Mouse (Mus musculus) liver, embryonic 16.5 days (tissue): Measurements from ENCODE around the gene Cdkal1. TPM values are rescaled to one million over a fixed set of nuclear protein-coding genes. Genes with fewer than 3 reads are reported as not detected.

Source experiments
- ATAC-seq: fragments of 200-750 bp; cut with Nextera tagmentation; 2 replicates; pipeline ENCODE4 v1.8.0; 2017; ENCODE audit warnings: low read depth, mild to moderate bottlenecking, moderate number of reproducible peaks, moderate library complexity
- H3K27ac ChIP-seq: fragments of 300-500 bp; sonication (generic); 2 replicates; pipeline ENCODE4 v1.5.1; 2014; ENCODE audit warnings: mild to moderate bottlenecking, low read length
- H3K27me3 ChIP-seq: fragments of 300-500 bp; sonication (generic); 2 replicates; pipeline ENCODE4 v1.6.1; 2014; ENCODE audit warnings: low read depth, low read length, mixed read lengths; ENCODE audit not compliant: control insufficient read depth, insufficient read depth
- H3K36me3 ChIP-seq: fragments of 300-500 bp; sonication (generic); 2 replicates; pipeline ENCODE4 v1.6.1; 2014; ENCODE audit warnings: mild to moderate bottlenecking; ENCODE audit not compliant: control insufficient read depth, insufficient read depth
- H3K4me1 ChIP-seq: fragments of 300-500 bp; sonication (generic); 2 replicates; pipeline ENCODE4 v1.6.1; 2014; ENCODE audit warnings: low read depth, low read length, mixed read lengths; ENCODE audit not compliant: control insufficient read depth
- H3K4me2 ChIP-seq: fragments of 300-500 bp; sonication (generic); 2 replicates; pipeline ENCODE4 v1.6.1; 2014; ENCODE audit warnings: low read depth, low read length, mixed read lengths
- H3K4me3 ChIP-seq: fragments of 300-500 bp; sonication (generic); 2 replicates; pipeline ENCODE4 v1.5.1; 2014; ENCODE audit warnings: low read depth, mild to moderate bottlenecking, low read length
- H3K9ac ChIP-seq: fragments of 300-500 bp; sonication (generic); 2 replicates; pipeline ENCODE4 v1.6.1; 2014; ENCODE audit warnings: low read depth, low read length
- H3K9me3 ChIP-seq: fragments of 300-500 bp; sonication (generic); replicated peaks from 2 replicates; pipeline ENCODE4 v1.6.1; 2016; ENCODE audit warnings: low read length; ENCODE audit not compliant: control insufficient read depth
- WGBS: fragments of 180-500 bp; shearing (Covaris S2); extraction: QIAGEN DNeasy Blood & Tissue Kit; methylation state at CpG from one replicate; pipeline ENCODE4 v1.1.7; 2014; ENCODE audit not compliant: insufficient replicate concordance; 5-methylcytosine and 5-hydroxymethylcytosine counted together
- polyA plus RNA-seq: library from polyadenylated mRNA; unstranded; fragments of >200 nt; fragmentation: Nextera tagmentation; extraction: Ambion mirVana; gene quantifications from 2 replicates; pipeline ENCODE4 v1.2.1, GENCODE M21; 2015

The Cdkal1 gene
- polyA plus RNA-seq, 1 experiment from 2014 or later = 9.3 TPM

DNA sequence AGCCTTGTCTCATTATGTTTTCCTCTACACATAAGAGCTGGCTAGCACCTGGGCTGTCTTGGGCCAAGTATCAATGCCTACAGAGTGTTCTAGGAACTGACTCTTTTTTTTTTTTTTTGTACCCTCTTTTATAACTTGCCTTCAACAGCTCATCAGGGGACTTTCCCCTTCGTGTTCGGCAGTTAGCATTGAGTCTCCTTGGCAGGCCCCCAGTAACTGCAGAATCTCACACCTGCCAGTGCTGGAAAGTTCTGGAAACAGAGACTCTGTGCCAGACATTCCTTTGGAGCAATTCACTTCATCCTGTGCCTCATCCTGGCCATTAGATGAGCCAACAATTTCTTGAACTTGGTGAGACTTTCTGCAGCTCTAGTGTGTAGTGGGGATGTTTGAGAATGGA lies 652.9 kb downstream of the Cdkal1 start:
- Histone ChIP-seq H3K4me3 (no peak overlapping the region), H3K36me3 (no peaks in the 10 kb centered on the region), H3K27ac (no peak overlapping the region), H3K9ac (no peak overlapping the region), H3K9me3 (no peaks in the 10 kb centered on the region), H3K4me2 (no peak overlapping the region), H3K4me1 (no peaks in the 10 kb centered on the region), H3K27me3 (no peaks in the 10 kb centered on the region)
- no peak for ATAC-seq
- WGBS = 57% methylated on average over 2 of the region's 2 CpGs

DNA sequence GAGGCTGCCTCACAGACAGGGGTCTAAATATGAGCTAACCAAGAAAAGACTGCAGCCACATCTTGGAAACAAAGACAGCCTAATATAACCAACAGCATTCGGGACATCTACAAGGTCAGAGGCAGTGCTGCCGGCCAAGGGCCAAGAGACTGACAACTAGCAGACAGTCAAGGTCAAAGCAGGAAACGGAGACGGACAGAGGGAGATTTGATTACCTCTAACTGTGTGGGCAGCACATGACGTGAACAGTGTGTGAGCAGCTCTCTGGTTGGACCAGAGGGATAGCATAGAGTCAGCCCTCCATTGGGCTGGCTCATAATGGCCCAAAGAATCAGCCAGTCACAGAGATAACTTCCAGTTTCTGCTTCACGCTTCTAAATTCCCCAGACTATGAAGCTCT lies 655.8 kb downstream of the Cdkal1 start:
- Histone ChIP-seq H3K4me2 (no peak overlapping the region), H3K27ac (no peak overlapping the region), H3K4me3 (no peak overlapping the region), H3K27me3 (no peaks in the 10 kb centered on the region), H3K4me1 (no peaks in the 10 kb centered on the region), H3K9me3 (no peaks in the 10 kb centered on the region), H3K36me3 (no peaks in the 10 kb centered on the region), H3K9ac (no peak overlapping the region)
- ATAC-seq = no peak
- 51% methylated on average over 6 of the region's 6 CpGs for WGBS

DNA sequence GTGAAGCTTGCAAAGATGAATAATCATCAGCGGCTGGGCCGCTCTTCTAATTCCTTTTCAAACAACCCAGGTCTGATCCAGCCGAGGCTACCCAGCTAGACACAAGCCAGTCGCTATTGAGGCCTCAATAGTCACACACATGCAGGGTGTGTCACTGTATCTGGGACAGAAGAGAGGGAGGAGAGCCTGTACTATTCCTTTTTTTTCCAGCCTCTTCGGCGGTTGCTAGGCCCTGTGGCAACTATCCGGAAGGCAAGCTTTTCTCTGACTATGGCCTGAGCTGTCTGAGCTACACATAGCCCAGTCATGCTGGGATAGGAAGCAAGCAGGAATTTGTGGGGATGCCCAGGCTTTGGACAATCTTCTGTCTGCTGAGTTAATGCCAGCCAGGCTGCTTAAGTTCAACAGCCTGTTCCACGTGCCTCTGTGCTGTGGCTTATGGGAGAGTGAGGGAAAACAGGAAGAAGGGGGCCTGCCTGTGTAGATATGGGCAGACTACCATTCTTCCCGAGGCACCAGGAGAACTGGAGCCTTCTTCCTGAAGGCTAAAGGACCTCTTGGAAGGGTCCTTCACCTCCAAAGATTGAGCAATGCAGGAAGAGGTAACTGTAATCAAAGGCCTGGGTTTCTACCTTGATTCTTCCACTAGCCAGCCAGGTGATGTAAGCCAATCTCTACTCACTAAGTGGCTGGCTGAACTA lies 658.5 kb downstream of the Cdkal1 start:
- WGBS = 48% methylated on average over 9 of the region's 9 CpGs
- H3K9me3 ChIP-seq = no peaks in the 10 kb centered on the region
- H3K4me3 ChIP-seq = no peak overlapping the region
- no peak overlapping the region for H3K9ac ChIP-seq
- no peaks in the 10 kb centered on the region for H3K27me3 ChIP-seq
- H3K36me3 ChIP-seq = no peaks in the 10 kb centered on the region
- H3K27ac ChIP-seq = no peak overlapping the region
- no peaks in the 10 kb centered on the region for H3K4me1 ChIP-seq
- no peak overlapping the region for H3K4me2 ChIP-seq
- no peak for ATAC-seq

DNA sequence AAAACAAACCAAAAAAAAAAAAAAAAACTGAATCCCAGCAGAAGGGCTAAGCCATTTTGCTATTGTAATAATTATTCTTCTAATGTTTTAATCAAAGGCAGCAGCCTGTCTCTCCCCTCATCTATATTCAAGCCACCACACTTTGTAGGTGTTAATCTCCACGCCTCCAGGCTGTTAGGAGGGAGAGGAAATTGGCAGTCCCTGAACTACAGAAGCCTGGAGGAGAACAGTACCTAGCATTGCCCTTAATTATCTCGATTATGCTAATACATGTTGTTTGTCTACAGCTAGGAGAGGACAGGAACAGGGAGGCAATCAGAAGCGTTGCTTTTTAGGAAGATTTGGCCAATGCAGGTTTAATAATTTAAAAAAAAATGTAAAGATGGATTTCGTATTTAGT lies 659.8 kb downstream of the Cdkal1 start:
- no peak overlapping the region for H3K4me3 ChIP-seq
- no peaks in the 10 kb centered on the region for H3K4me1 ChIP-seq
- no peaks in the 10 kb centered on the region for H3K36me3 ChIP-seq
- no peak for ATAC-seq
- H3K9ac ChIP-seq = no peak overlapping the region
- H3K4me2 ChIP-seq = no peak overlapping the region
- H3K9me3 ChIP-seq = no peaks in the 10 kb centered on the region
- 42% methylated on average over 4 of the region's 4 CpGs for whole genome bisulfite sequencing
- H3K27ac ChIP-seq = no peak overlapping the region
- H3K27me3 ChIP-seq = no peaks in the 10 kb centered on the region

DNA sequence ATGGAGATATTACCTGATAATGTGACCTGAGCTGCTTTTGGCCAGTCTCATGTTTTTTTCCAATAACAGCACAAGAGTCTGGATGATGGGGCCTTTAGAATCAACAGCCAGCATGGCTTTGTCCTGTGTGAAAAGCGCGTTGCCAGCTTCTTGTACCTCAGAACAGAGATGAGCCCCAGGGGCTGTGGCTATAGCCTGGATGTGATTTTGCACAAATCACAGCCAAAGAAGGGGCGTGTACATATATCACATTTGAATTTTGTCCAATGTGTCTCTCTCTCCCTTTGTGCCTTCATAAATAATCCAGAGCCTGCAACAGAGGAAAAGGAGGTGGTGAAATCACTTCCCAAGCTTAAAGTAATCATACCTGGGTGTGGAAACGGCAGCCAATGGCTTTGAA lies 660.5 kb downstream of the Cdkal1 start:
- Histone ChIP-seq H3K9me3 (no peaks in the 10 kb centered on the region), H3K36me3 (no peaks in the 10 kb centered on the region), H3K9ac (no peak overlapping the region), H3K27me3 (no peaks in the 10 kb centered on the region), H3K4me1 (no peaks in the 10 kb centered on the region), H3K4me3 (no peak overlapping the region), H3K4me2 (no peak overlapping the region), H3K27ac (no peak overlapping the region)
- WGBS = 68% methylated on average over 4 of the region's 4 CpGs
- no peak for ATAC-seq

DNA sequence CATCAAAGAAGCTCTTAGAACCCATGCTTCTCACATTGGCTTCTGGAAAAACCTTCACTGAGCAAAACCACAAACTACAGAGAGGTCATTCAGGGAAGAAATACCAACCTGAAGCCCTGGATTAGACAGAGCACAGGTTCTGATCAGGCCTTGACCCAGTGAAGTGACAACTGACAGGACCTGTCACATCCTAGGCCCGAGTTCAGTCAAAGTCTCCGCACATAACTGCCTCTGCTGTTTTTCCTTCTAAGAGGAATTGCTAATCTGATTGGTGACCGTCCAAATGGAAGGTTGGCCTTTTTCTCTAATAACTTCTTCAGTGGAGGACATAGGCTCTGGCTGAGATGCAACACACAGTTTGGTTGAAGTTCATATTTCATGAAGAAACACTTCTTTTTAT lies 662.8 kb downstream of the Cdkal1 start:
- ATAC-seq = no peak
- WGBS = 56% methylated on average over 3 of the region's 3 CpGs

DNA sequence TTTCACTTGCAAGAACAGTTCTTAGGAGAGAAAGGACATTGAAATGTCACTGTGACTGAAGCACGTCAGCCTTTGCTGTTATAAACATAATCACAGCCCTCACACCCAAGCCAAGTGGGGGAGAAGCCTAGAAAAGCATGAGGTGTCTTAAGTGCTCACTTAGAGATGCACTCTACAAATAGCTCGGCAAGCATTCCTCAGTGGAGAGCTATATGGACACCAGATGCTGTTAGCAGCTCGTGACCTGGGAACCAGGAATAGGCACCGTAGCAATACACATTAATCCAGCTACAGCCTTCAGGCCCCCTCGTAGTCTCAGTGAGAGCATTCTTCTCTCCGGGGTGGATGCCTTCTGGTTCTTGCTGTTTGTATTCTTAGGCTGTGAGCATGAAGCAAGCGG lies 664.9 kb downstream of the Cdkal1 start:
- no peak for ATAC-seq
- no peak overlapping the region for H3K4me2 ChIP-seq
- no peaks in the 10 kb centered on the region for H3K4me1 ChIP-seq
- H3K9ac ChIP-seq = no peak overlapping the region
- 70% methylated on average over 7 of the region's 7 CpGs for WGBS
- no peak overlapping the region for H3K27ac ChIP-seq
- H3K27me3 ChIP-seq = no peaks in the 10 kb centered on the region
- no peak overlapping the region for H3K4me3 ChIP-seq
- H3K36me3 ChIP-seq = no peaks in the 10 kb centered on the region
- no peaks in the 10 kb centered on the region for H3K9me3 ChIP-seq

More for the DNA sequence above, 662.8 kb downstream of the Cdkal1 start:
- Histone ChIP-seq H3K4me1 (no peaks in the 10 kb centered on the region), H3K27me3 (no peaks in the 10 kb centered on the region), H3K4me2 (no peak overlapping the region), H3K9me3 (no peaks in the 10 kb centered on the region), H3K9ac (no peak overlapping the region), H3K36me3 (no peaks in the 10 kb centered on the region), H3K4me3 (no peak overlapping the region), H3K27ac (no peak overlapping the region)

DNA sequence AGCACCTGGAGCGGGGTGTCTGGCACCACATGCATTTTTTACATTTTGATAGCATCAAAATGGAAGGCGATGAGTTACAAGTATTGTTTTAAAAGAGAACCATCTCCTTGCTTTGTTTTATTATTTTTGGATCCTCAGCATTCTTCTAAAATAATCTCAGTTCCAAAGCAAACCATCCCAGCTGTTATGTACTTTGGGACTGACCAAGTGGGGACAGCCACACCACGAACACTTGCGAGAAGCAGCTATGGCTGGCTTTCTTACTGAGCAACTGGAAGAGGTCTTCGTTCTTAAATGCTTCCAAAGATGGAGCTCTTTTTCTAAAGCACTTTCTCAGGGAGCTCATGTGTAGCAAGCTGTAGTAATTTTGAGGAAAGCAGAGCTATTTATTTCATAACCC lies 668.7 kb downstream of the Cdkal1 start:
- H3K4me2 ChIP-seq = no peak overlapping the region
- H3K27ac ChIP-seq = no peak overlapping the region
- 77% methylated on average over 5 of the region's 5 CpGs for WGBS
- H3K36me3 ChIP-seq = no peaks in the 10 kb centered on the region
- H3K27me3 ChIP-seq = no peaks in the 10 kb centered on the region
- no peak overlapping the region for H3K4me3 ChIP-seq
- H3K9ac ChIP-seq = no peak overlapping the region
- H3K4me1 ChIP-seq = no peaks in the 10 kb centered on the region
- ATAC-seq = no peak
- H3K9me3 ChIP-seq = no peaks in the 10 kb centered on the region

DNA sequence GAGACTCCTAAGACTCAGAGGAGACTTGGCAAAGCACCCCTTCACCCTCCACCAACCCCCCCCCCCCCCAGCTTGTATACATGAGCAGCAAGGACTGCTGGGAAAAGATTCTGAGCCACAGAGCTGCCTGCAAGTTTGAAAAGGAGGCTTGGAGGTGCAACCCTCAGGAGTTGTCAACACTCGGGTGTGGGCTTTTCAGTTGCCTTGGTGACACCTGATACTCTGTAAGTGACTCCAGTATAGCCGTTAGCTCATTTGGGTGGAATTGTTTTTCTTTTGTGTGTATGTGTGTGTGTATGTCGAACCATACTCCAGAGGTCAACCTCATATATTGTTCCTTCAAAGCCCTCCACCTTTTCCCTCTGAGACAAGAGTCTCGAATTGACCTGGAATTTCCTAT lies 669.9 kb downstream of the Cdkal1 start:
- Histone ChIP-seq H3K4me3 (no peak overlapping the region), H3K27me3 (no peaks in the 10 kb centered on the region), H3K9me3 (no peaks in the 10 kb centered on the region), H3K27ac (no peak overlapping the region), H3K9ac (no peak overlapping the region), H3K4me1 (no peaks in the 10 kb centered on the region), H3K4me2 (no peak overlapping the region), H3K36me3 (no peaks in the 10 kb centered on the region)
- no peak for ATAC-seq
- WGBS = 42% methylated on average over 4 of the region's 4 CpGs
